Mouse (Mus musculus): ENCODE measurements at regions not wholly inside any gene's neighbourhood (a gene's known extent, or its start where the extent isn't known, plus 50 kb on each side); places are given as distances from the start of the nearest gene placed in this dataset.

DNA sequence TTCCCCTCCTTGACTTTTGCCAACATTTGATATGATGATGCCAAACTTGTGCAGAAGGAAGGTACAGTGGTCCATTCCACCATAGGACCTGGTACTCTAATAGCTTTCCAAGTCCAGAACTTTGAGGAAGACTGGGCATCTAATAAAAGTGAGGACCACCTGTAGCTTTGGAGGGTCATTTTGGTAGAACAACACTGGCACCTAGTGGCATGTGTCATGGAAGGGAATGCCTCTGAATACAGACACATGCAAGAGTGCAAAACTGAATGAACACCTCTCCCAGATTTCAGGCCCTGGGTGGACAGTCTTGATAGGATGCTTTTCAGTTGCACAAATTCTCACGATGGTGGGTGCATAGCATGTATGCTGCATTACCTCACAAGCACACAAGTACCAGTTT is 354.8 kb upstream of the Igfbp3 start:
- no peak for TF ChIP-seq USF1 (IDR thresholded peaks at IDR 0.05; ENCODE audit: low read depth)
- TF ChIP-seq FOSL1 (IDR thresholded peaks at IDR 0.05; ENCODE audit: insufficient read depth, low read length, poor library complexity, severe bottlenecking), result no peak
- TF ChIP-seq MYOG (IDR thresholded peaks at IDR 0.05; ENCODE audit: control insufficient read depth, extremely low read depth, insufficient read length), result no peak
- no peaks in the 10 kb centered on the region for H3K36me3 ChIP-seq (ENCODE audit: control insufficient read depth, insufficient read depth)

DNA sequence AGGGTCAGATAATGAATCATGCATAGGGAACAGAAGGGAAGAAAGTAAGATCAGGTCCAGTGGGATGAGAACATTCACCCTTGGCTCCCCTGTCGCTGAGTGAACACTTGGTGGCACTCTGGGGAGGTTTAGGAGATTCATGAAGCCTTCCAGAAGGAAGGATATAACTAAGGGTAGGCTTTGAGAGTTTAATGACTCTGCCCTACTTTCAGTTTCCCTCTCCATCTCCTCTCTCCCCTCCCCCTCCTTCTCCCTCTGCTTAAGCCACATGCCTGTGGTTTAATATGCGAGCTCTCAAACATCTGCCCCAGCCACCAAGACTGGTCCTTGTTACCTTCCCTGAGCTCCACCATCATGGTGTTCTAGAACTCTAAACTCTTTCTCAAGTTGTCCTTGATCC is 348.3 kb upstream of the Igfbp3 start:
- no peak overlapping the region for H3K4me3 ChIP-seq (ENCODE audit: insufficient read depth, poor library complexity, severe bottlenecking)
- TF ChIP-seq CEBPB (IDR thresholded peaks at IDR 0.05; ENCODE audit: low read depth), result no peak
- TF ChIP-seq CTCF (IDR thresholded peaks at IDR 0.05; ENCODE audit: control insufficient read depth, insufficient read depth, insufficient read length), result no peak
- TF ChIP-seq MAX (IDR thresholded peaks at IDR 0.05), result no peak
- TF ChIP-seq FOSL1 (IDR thresholded peaks at IDR 0.05; ENCODE audit: insufficient read depth, low read length, poor library complexity, severe bottlenecking), result no peak
- no peak for TF ChIP-seq MYOD1 (IDR thresholded peaks at IDR 0.05; ENCODE audit: control insufficient read depth, insufficient read length, low read depth)
- TF ChIP-seq USF1 (IDR thresholded peaks at IDR 0.05; ENCODE audit: low read depth), result no peak
- no peak for TF ChIP-seq MYOG (IDR thresholded peaks at IDR 0.05; ENCODE audit: control insufficient read depth, extremely low read depth, insufficient read length)
- no peak overlapping the region for H3ac ChIP-seq (ENCODE audit: control insufficient read depth, insufficient read length, low read depth)
- no peaks in the 10 kb centered on the region for H3K27me3 ChIP-seq (ENCODE audit: control insufficient read depth, insufficient read depth, insufficient read length)
- H3K79me2 ChIP-seq (ENCODE audit: control insufficient read depth, insufficient read depth), result no peaks in the 10 kb centered on the region
- no peaks in the 10 kb centered on the region for H3K79me3 ChIP-seq (ENCODE audit: low read depth)
- no peaks in the 10 kb centered on the region for H3K36me3 ChIP-seq (ENCODE audit: control insufficient read depth, insufficient read depth)

More for the DNA sequence above, 354.8 kb upstream of the Igfbp3 start:
- Histone ChIP-seq H3K79me3 (ENCODE audit: low read depth) (no peaks in the 10 kb centered on the region), H3K27me3 (ENCODE audit: control insufficient read depth, insufficient read depth, insufficient read length) (no peaks in the 10 kb centered on the region), H3K4me3 (ENCODE audit: insufficient read depth, poor library complexity, severe bottlenecking) (no peak overlapping the region), H3ac (ENCODE audit: control insufficient read depth, insufficient read length, low read depth) (no peak overlapping the region), H3K79me2 (ENCODE audit: control insufficient read depth, insufficient read depth) (no peaks in the 10 kb centered on the region)

DNA sequence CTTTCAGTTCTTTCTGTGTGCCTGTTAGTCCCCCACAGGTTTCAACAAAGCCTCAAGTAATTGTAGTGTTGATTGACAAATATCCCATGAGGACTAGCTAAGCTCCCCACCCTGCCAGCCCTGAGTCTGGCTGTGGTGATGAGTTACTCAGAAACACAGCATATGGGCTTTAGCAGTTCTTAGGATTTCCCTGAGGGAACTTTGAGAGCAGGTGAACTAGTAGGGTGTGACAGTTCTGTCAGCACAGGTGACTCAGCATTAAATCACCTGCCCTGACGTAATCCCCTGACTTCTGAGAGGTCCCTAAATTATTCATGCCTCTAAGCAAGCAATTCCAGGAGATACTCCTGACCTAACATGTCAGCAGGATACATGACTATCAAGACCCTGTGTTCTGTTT is 347.7 kb upstream of the Igfbp3 start:
- Histone ChIP-seq H3K79me2 (ENCODE audit: control insufficient read depth, insufficient read depth) (no peaks in the 10 kb centered on the region), H3K36me3 (ENCODE audit: control insufficient read depth, insufficient read depth) (no peaks in the 10 kb centered on the region), H3K27me3 (ENCODE audit: control insufficient read depth, insufficient read depth, insufficient read length) (no peaks in the 10 kb centered on the region), H3ac (ENCODE audit: control insufficient read depth, insufficient read length, low read depth) (no peak overlapping the region), H3K79me3 (ENCODE audit: low read depth) (no peaks in the 10 kb centered on the region), H3K4me3 (ENCODE audit: insufficient read depth, poor library complexity, severe bottlenecking) (no peak overlapping the region)
- TF ChIP-seq USF1 (IDR thresholded peaks at IDR 0.05; ENCODE audit: low read depth) (no peak), MAX (IDR thresholded peaks at IDR 0.05) (no peak), MYOD1 (IDR thresholded peaks at IDR 0.05; ENCODE audit: control insufficient read depth, insufficient read length, low read depth) (no peak), CEBPB (IDR thresholded peaks at IDR 0.05; ENCODE audit: low read depth) (no peak), CTCF (IDR thresholded peaks at IDR 0.05; ENCODE audit: control insufficient read depth, insufficient read depth, insufficient read length) (no peak), MYOG (IDR thresholded peaks at IDR 0.05; ENCODE audit: control insufficient read depth, extremely low read depth, insufficient read length) (no peak), FOSL1 (IDR thresholded peaks at IDR 0.05; ENCODE audit: insufficient read depth, low read length, poor library complexity, severe bottlenecking) (no peak)

DNA sequence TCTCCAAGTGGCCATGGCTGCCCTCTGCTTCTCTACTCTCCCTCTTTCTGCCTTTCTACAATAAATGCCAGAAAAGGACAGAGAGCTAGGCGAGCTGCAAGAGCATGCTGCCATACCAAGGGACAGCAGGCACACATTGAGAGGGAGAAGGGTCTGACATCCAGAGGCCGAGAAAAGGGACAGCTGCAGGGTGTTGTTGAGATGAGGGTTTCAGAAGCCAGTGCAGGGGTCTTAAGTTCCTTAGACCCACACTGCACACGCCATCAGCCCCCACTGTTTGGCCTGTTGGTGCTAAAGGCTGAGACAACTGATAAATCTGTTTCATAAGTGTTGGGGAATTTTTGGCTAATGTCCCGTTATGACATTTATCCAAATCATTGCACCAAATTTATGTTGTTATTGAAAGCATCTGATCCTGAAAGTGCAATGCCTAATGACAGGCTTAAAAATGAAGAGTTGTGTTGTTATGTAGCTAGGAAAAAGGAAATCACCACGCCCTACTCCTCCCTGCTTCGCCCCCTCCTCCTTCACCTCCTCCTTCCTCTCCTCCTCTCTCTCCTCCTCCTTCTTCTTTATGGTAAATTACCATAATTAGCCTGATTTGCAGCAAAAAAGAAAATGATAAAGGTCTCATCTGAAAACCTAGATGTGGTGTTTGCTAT is 342.0 kb upstream of the Igfbp3 start:
- Histone ChIP-seq H3K27me3 (ENCODE audit: control insufficient read depth, insufficient read depth, insufficient read length) (no peaks in the 10 kb centered on the region), H3K79me2 (ENCODE audit: control insufficient read depth, insufficient read depth) (no peaks in the 10 kb centered on the region), H3K4me3 (ENCODE audit: insufficient read depth, poor library complexity, severe bottlenecking) (no peak overlapping the region), H3K79me3 (ENCODE audit: low read depth) (no peaks in the 10 kb centered on the region), H3K36me3 (ENCODE audit: control insufficient read depth, insufficient read depth) (no peaks in the 10 kb centered on the region), H3ac (ENCODE audit: control insufficient read depth, insufficient read length, low read depth) (no peak overlapping the region)
- TF ChIP-seq MAX (IDR thresholded peaks at IDR 0.05), result no peak
- no peak for TF ChIP-seq CTCF (IDR thresholded peaks at IDR 0.05; ENCODE audit: control insufficient read depth, insufficient read depth, insufficient read length)
- no peak for TF ChIP-seq USF1 (IDR thresholded peaks at IDR 0.05; ENCODE audit: low read depth)
- TF ChIP-seq MYOD1 (IDR thresholded peaks at IDR 0.05; ENCODE audit: control insufficient read depth, insufficient read length, low read depth), result no peak
- TF ChIP-seq CEBPB (IDR thresholded peaks at IDR 0.05; ENCODE audit: low read depth), result no peak
- no peak for TF ChIP-seq MYOG (IDR thresholded peaks at IDR 0.05; ENCODE audit: control insufficient read depth, extremely low read depth, insufficient read length)
- TF ChIP-seq FOSL1 (IDR thresholded peaks at IDR 0.05; ENCODE audit: insufficient read depth, low read length, poor library complexity, severe bottlenecking), result no peak

DNA sequence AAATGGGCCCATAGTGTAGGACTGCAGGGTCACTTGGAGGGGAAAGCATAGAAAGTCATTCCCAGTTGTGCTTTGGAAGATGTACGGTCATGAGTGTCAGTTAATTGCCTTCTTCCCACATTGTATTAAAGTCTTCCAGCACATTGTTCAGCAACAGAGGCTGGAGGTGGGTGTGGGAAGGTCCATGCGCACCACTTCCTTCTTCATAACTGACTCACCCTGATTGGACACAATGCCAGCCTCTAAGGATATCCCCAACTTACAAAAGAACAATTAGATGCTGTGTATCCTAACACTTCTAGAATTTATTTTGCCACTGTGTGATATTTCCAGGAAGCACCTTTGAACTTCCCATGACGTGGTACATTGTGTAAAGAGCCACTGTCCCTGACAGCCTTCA is 338.4 kb upstream of the Igfbp3 start:
- no peak for TF ChIP-seq MYOG (IDR thresholded peaks at IDR 0.05; ENCODE audit: control insufficient read depth, extremely low read depth, insufficient read length)
- TF ChIP-seq MAX (IDR thresholded peaks at IDR 0.05), result no peak
- TF ChIP-seq CTCF (IDR thresholded peaks at IDR 0.05; ENCODE audit: control insufficient read depth, insufficient read depth, insufficient read length), result no peak
- no peak for TF ChIP-seq USF1 (IDR thresholded peaks at IDR 0.05; ENCODE audit: low read depth)
- no peak for TF ChIP-seq FOSL1 (IDR thresholded peaks at IDR 0.05; ENCODE audit: insufficient read depth, low read length, poor library complexity, severe bottlenecking)
- TF ChIP-seq CEBPB (IDR thresholded peaks at IDR 0.05; ENCODE audit: low read depth), result no peak
- TF ChIP-seq MYOD1 (IDR thresholded peaks at IDR 0.05; ENCODE audit: control insufficient read depth, insufficient read length, low read depth), result no peak

DNA sequence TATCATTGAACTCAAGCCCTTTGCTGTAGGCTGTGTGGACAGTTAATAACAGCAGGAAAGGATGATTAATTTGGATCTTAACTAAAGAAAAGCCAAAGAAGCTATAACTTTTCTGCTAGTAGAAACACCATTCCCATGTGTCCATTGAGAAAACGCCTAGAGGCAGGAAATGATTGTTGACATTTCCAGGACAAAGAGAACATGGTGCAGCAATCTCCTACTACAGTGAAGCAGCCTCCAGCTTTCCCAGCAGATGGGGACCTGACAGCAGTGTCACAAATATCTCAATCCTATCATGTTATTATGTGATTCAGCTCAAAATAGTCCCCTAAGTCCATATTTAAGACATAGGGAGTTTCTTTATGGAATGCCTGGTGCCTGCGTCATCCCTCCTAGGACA is 334.1 kb upstream of the Igfbp3 start:
- Histone ChIP-seq H3K36me3 (ENCODE audit: control insufficient read depth, insufficient read depth) (no peaks in the 10 kb centered on the region), H3K79me3 (ENCODE audit: low read depth) (no peaks in the 10 kb centered on the region), H3K27me3 (ENCODE audit: control insufficient read depth, insufficient read depth, insufficient read length) (no peaks in the 10 kb centered on the region), H3ac (ENCODE audit: control insufficient read depth, insufficient read length, low read depth) (no peak overlapping the region), H3K4me3 (ENCODE audit: insufficient read depth, poor library complexity, severe bottlenecking) (no peak overlapping the region), H3K79me2 (ENCODE audit: control insufficient read depth, insufficient read depth) (no peaks in the 10 kb centered on the region)
- TF ChIP-seq MYOG (IDR thresholded peaks at IDR 0.05; ENCODE audit: control insufficient read depth, extremely low read depth, insufficient read length) (no peak), USF1 (IDR thresholded peaks at IDR 0.05; ENCODE audit: low read depth) (no peak), MYOD1 (IDR thresholded peaks at IDR 0.05; ENCODE audit: control insufficient read depth, insufficient read length, low read depth) (no peak), CEBPB (IDR thresholded peaks at IDR 0.05; ENCODE audit: low read depth) (no peak)

More for the DNA sequence above, 338.4 kb upstream of the Igfbp3 start:
- Histone ChIP-seq H3K36me3 (ENCODE audit: control insufficient read depth, insufficient read depth) (no peaks in the 10 kb centered on the region), H3K79me3 (ENCODE audit: low read depth) (no peaks in the 10 kb centered on the region), H3K4me3 (ENCODE audit: insufficient read depth, poor library complexity, severe bottlenecking) (no peak overlapping the region), H3K79me2 (ENCODE audit: control insufficient read depth, insufficient read depth) (no peaks in the 10 kb centered on the region), H3ac (ENCODE audit: control insufficient read depth, insufficient read length, low read depth) (no peak overlapping the region), H3K27me3 (ENCODE audit: control insufficient read depth, insufficient read depth, insufficient read length) (no peaks in the 10 kb centered on the region)
